Mouse (Mus musculus) T-cell, adult 2 months (primary cell): ENCODE results near the gene Mospd2.

ENCODE experiments used
- DNase-seq: peaks from one replicate; pipeline ENCODE4 v3.0.0; 2022; ENCODE audit warnings: low spot score

Gene Mospd2

GRCm38 (mm10) chrX:164980193-164980775 lies at the start of gene Mospd2, which contains the start of gene Fancb:
TSS of gene Mospd2 (minus strand) at chrX:164980375.
TSS of gene Fancb (plus strand) at chrX:164980592.
- peak; percentile 86 for DNase-seq

DNA sequence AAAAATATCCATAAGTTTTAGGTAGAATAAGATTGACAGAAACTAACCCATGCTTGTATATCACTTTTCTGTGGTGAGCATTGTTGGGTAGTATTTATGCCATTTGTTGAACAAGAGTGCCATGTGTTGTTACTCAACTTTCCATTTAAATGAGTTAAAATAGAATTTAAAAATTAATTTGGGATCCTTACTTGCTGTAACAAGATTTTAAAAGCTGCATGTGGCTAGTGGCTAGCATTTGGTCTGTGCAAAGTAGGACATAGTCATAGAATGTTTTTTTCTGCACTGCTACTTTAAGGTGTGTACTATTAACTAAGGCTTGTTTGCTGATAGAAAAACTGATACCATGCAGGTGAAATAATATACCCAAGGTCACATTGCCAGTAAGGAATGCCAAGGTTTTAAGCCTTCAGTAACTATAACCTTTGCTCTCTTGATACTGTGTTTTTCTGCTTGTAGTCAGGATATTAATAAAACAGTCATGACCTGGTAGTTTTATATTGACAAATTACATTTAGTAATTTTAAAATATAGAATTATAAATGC lies 24.7 kb upstream of the Mospd2 start, which contains the start of gene Gm17604:
Gm17604 (minus strand) TSS at position 51 of the 546 bp plus-strand sequence.
- no peak for DNase-seq

DNA sequence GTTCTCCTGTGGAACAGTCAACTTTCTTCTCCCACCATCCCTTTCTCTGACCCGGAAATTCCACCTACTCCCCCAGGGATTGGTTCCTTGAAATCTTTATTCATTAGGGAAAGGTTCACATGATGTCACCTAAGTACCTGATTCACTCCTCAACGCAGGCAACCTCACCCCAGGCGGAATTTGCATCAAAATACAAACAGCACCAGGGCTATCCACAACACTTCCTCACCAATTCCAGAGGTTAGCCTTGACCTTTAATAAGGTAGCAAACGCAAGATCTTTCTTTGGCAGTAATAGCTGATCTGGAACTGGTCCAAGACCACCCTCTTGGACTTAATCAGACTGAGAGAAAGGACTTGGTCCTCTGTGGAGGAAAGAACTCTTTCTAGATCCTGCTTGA lies 23.0 kb upstream of the Mospd2 start:
- no peak for DNase-seq

DNA sequence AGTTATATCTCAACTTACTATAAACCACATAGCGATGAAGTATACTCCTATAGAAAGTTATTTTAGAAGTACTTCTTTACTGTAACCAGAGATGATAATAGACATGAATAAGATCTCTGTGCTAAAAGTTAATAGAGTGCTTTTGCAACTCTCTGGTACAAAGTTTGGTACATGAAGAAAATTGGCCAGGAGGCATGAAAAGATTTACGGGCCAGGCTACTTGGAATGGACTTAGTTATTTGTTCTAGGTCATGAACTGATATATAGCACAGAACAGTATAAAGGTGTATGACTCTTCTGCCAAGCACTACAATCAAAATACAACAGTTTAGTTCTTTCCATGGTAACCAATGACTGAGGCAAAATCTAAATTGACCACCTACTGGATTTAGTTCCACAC lies 1.3 kb downstream of the Mospd2 start:
- DNase-seq: no peak

DNA sequence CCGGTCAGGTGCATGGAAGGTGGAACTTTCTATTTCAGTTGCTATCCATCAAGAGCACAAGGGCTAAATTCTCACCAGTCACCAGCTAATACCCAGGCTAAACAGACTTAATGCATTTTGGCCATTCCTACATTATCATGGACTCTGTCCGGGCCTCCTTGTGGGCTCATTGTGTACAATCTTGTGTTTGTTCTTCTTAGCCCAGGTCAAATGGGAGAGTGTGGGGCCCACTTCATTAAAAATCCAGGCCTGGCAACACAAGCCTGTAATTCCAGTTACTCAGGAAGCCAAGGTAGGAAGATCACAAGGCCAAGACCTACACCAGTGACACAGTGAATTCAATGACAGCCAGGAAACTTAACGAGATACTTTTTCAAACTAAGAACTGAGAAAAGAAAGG lies 9.0 kb downstream of the Mospd2 start:
- no peak for DNase-seq

DNA sequence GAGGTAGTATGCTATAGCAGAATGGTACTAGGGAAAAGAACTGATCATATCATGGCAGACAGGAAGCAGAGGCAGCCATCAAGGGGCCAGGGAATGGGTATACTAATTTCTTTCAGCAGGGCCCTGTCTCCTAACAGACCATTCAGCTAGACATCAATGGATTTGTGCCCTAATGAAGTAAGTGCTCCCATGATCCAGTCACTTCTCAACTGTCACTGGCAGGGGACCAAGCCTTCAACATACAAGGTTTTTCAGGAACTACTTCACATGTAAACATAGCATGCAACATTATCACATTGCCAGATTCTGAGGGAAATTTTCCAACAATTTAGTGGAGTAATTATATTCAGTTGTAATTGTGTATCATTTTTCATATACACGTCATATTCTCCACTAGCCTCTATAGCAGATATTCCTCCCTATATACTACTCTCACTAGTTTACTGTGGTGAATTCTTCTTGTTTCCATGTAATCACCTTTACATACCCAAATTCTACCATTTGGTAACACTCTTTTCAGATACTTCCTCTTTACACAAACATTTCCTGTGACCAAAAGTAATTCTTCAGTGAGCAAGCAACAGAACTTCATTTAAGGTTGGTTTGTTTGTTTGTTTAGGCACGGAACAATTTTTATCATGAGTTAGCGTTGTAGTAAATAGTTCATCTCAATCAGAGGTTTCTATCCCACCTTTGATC lies 14.3 kb downstream of the Mospd2 start:
- DNase-seq: no peak

GRCm38 (mm10) chrX:164952601-164953375 lies 27.4 kb downstream of the Mospd2 start:
- DNase-seq: no peak

DNA sequence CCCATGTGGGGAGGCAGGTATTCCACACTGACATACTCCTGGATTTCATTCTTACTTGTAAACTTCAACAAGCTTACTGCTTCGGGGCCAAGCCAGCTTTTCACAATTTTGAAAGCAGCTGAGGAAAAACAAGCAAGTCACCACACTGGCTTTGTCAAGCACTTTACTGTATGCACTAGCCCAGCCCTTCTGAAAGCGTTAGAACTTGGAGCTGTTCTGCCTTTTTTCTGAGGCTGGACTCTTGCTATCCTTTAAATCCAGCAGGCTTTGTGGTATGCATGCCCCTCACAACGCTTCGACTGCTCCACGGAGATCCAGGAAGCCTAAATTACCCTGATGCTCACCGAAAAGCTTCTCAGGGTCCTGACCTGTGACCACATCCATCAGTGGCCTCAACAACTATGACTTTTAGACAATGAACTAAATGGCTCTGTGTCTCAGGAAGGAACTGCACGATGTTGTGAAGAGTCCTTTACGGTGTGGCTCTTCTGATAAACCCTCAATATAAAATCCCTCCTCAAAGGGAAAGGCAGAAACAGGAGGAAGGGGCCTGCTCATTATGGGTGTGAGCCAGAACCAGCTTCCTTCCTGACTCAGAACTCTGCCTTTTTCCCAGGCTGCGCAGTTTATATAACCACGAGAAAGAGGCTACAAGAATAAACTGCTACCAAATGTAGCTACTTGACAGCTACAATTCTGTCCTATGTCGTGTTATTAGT lies 28.2 kb downstream of the Mospd2 start:
- no peak for DNase-seq

DNA sequence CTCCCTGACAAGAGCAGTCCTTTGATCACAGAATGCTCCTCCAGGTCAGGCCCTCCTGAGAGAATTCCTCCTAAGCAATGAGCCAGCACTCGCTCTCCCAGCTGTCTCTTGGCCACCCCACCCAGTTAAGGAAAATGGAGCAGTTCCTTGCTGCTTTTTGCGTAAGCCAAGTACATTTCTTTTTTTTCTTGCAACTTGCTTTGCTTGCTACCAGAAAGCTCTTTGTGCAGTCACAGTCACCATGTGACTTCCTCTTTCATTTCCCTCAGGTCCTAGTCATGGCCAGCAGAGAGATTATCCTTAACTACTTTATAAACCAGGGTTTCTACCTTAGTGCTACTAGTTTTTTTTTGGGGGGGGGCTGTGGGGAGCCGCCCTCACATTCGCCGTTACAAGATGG lies 38.6 kb downstream of the Mospd2 start:
- no peak for DNase-seq

DNA sequence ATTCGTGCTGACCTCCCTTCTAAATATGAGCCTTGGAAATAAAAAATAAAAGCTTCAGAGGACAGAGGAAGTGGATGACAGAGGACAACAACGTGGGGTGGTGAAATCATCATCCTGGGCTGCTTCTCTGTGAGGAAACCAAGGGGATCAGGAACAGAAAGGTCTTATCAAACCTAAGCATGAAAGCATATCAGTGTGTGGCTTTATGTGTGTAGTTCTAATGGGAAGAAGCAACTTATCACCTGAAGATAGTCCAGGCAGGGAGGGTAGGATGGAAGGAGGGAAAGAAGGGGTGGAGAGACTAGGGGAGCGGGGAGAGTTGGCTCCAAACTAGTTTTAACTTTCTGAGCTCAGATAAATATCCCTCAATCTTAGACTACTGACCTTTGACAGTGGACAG lies 67.2 kb downstream of the Mospd2 start:
- no peak for DNase-seq

DNA sequence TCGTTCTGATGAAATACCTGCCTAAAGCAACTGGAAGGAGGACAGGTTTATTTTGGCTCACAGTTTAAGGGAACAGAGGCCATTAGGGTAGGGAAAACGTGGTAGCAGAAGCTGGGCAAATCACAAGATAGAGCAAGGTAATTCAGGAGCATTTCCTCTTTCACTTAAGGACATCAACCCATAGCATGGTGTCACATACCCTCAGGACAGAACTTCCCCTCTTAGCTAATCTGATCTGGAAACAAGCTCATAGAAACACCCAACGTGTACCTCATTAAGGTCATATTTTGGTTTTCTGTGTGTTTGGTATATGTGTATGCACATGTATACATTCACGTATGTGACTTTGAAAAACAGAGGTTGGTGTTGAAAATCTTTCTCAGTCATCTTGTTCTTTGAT lies 68.0 kb downstream of the Mospd2 start:
- no peak for DNase-seq

GRCm38 (mm10) chrX:164901847-164902246 lies 78.3 kb downstream of the Mospd2 start:
- no peak for DNase-seq

DNA sequence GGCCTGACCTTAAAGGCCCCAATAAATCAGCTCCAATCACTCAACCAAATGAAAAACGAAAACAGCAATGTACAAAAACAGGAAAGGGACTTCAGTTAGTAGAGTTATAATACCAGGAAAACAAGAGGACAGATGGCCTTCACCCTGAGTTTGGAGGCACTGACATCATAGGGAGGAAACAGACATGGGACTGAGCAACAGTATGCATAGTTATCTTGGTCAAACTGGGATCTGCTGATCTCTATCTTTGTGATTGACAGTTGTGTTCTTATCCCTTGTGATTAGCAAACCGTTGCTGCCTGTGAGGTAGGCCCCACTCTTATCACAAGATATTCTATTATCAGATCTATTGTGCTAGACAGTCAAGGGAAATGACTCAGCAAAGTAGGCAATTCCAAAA lies 80.4 kb downstream of the Mospd2 start:
- no peak for DNase-seq

DNA sequence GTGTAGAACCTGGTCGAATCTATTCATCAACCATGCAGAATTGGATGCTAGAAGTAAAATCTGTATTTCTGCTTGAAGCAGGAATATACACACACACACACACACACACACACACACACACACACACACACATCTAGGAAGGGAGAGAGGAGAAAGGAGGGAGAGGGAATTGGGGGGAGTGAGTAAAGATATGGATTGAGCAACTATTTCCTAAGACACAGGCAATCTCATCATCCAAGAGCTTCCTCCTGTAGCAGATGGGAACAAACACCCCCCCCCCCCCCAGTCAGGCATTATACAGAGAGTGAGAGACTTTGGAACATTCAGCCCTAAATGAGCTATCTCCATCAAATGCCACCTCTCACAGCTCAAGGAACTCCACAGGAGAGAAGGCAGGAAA lies 93.9 kb downstream of the Mospd2 start:
- DNase-seq: no peak
